Mouse (Mus musculus): Measurements from ENCODE around the gene Golgb1. TPM values are rescaled to one million over a fixed set of nuclear protein-coding genes. Genes with fewer than 3 reads are reported as not detected.
"Not testable (repeated sequence)": the region's sequence is repeated elsewhere in the genome, so short reads cannot be mapped to it uniquely, and the experiment has no call there.

Golgb1 gene
- total RNA-seq (2021): 10 to 100 TPM; 70.1 to 75.1 TPM
- long read RNA-seq, experiment 1, partial matches to known transcripts: 2 of 7 reads
- long read RNA-seq, experiment 1, other reads (novel, unspliced or antisense): 5 of 7 reads
- long read RNA-seq, experiment 2, partial matches to known transcripts: 13 of 25 reads
- long read RNA-seq, experiment 2, other reads (novel, unspliced or antisense): 10 of 25 reads

- peak; percentile 66 to 89 for DNase-seq (ENCODE audit: low spot score in 2 of 2)
Measured at GRCm38 (mm10) chr16:36874583-36875275, at the start of gene Golgb1, which contains the start of gene Eaf2. Gene Golgb1 (plus strand): TSS chr16:36875140. Gene Eaf2 (minus strand): TSS chr16:36875003.

DNA sequence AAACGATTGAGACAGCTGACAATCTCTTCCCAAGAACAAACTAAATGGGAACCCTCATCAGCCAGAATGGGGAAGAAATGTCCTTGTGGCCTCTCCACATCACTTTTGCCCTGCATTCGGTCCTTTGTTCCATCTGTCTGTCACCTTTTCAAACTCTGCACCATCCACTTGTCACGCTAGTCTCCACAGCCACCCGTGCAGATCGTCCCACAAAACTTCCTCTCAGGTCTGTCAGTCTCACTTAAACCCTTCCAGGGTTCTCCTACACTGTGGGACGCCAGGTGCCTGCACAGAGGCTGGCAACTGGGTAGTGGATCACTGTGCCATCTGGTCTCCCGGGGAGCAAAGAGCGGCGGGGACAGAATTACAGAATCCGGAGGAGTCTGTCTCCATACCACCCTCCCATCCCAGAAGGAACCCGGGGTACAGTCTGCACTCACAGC, 47.3 kb upstream of the Golgb1 start:
- DNase-seq (ENCODE audit: low spot score in 2 of 2): no peak

GRCm38 (mm10) chr16:36828054-36828786, 46.7 kb upstream of the Golgb1 start, which contains the start of gene Iqcb1:
Gene Iqcb1 (plus strand): TSS chr16:36828385.
- DNase-seq (ENCODE audit: low spot score in 2 of 2): peak; percentile 61 to 69

DNA sequence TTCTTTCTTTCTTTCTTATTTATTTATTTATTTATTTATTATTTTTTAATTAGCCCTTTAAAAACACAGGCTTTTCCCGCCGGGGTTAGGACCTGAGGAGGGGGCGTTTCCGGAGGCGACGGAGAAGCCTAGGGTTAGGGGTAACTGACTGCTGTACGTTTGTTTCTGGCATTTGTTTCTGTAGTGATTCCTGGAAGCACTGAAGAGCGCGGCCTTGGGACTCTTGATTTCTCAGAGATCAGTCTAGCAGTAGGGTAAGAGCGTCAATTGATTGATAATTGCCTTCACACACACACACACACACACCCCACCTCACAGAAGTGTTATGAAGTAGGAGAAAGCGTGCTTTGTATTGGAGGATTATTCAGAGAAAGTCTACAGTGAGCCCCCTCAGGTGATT, 46.1 kb upstream of the Golgb1 start:
- no peak for DNase-seq (ENCODE audit: low spot score in 2 of 2)

DNA sequence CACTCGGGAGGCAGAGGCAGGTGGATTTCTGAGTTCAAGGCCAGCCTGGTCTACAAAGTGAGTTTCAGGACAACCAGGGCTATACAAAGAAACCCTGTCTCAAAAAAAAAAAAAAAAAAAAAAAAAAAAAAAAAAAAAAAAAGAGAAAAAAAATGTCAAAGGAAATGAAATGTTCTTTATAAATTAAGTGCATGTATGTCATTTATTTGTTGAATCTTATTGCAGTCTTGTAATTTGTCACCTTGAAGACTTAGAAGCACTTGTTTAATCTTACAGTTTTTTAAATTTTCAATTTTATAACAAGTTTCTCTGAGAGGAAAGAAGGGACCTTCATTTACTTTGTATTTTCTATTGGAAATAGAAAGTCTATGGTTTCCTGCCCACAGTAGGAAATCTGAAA, 28.0 kb upstream of the Golgb1 start:
- DNase-seq (ENCODE audit: low spot score in 2 of 2): not testable (repeated sequence)

GRCm38 (mm10) chr16:36851202-36851601, 23.7 kb upstream of the Golgb1 start:
- DNase-seq (ENCODE audit: low spot score in 2 of 2): no peak

DNA sequence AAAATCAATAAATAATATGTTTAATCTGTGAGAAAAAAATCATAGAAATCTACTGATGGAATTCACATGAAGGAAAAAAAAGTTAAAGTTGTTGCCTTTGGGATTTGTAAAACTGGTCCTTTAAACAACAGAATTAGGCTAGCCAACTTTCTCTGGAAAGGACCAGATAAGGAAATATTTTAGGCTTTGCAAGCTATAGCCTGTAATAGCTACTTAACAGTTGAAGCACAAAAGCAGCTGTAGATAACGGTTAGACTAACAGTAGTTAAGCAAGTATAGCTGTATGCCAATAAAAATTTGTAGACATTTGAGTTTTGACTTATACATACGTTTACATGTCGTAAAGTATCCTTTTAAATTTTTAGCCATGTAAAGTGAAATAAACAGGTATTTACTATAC, 11.4 kb upstream of the Golgb1 start:
- no peak for DNase-seq (ENCODE audit: low spot score in 2 of 2)

DNA sequence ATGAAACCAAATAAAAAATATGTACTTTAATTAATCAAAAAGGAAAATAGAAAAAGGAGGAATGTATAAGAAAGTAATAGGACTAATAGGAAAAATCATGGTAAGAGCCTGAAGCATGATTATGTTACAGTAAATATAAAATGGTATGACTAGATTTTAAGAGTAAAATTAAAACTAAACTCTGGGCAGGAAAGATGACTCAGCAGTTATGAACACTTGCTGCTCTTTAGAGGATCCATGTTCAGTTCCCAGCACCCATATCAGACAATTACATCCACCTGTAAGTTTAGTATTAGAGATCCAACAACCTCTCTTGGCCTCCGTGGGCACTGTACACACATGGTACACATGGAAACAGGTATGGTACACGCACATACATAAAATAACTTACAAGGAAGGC, 5.5 kb upstream of the Golgb1 start:
- DNase-seq (ENCODE audit: low spot score in 2 of 2): no peak

DNA sequence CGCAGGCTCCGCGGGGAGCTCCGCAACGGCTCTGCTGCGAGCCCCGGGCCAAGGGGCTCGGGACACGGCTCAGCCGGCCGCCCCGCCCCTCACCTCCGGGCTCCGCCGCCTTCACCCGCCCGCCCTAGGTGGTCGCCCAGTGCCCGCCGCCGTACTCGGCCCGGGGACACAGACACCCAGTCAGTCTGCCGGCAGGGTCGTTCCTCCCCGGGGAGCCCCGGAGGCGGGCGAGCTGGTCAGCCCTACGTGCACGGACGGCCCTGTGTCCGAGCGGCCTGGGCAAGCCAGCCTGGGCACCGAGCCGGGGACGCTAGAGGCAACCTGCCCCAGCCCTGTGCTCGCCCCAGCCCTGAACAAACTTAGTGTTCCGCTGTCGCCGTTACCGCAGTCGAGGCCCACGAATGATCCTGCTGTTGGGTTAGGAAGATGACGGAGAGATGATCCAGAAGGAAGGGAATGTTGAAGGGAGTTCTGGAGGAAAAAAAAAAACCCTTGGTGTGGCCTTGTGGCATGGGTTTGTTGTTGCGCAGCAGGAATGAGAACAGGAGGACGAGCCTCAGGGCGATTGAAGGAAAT, 424 bp downstream of the Golgb1 start:
- peak in 1 of 2 experiments; percentile 50 for DNase-seq (ENCODE audit: low spot score in 2 of 2)

- no peak for DNase-seq (ENCODE audit: low spot score in 2 of 2)
Measured at GRCm38 (mm10) chr16:36877316-36877715, 2.4 kb downstream of the Golgb1 start.

DNA sequence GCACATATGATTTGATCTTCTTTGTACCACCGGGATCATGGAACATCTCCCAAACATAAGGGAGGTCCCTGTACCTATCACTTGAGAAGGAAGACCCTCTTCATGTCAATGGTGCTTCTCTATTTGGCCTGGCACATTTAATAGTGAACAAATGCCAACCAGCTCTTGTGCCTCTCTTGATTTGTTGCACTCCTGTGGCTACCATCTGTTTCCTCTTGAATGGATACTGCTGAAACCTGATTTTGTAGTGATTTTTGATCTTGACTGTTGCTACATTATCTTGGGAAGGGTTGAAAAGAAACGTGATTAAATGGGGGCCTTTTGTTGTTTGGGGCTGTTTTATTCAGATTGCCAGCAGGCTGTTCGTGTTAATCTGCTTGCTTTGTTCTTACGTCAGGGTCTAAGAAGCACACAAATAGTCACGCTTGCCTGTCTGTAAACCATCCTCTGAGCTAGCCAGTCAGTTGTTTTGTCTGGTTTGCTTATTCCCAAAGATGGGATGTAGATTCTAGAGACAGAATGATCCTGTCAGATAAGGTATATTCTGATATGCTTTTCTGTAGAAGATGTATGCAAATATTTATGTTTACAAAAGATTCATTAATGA, 7.9 kb downstream of the Golgb1 start:
- no peak for DNase-seq (ENCODE audit: low spot score in 2 of 2)

- DNase-seq (ENCODE audit: low spot score in 2 of 2): no peak
Measured at GRCm38 (mm10) chr16:36884881-36885280, 9.9 kb downstream of the Golgb1 start.

DNA sequence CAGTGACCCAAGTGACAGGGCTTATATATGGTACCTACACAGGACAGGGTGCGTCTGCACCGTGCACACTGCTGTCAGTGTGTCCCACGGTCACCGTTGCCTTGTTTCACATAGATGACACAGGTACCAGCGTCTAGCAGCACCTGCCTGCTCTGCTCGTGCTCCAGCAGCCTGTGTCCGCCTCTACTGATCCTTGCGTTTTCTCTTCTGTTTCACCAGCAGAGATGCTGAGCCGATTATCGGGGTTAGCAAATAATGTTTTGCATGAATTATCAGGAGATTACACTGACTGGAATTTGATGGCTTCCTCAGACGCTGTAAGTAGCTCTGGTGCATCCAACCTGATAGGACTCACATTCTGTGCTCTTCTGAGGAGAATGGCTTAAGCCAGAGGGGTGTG, 11.0 kb downstream of the Golgb1 start:
- no peak for DNase-seq (ENCODE audit: low spot score in 2 of 2)

- DNase-seq (ENCODE audit: low spot score in 2 of 2): no peak
Measured at GRCm38 (mm10) chr16:36887546-36887945, 12.6 kb downstream of the Golgb1 start.

DNA sequence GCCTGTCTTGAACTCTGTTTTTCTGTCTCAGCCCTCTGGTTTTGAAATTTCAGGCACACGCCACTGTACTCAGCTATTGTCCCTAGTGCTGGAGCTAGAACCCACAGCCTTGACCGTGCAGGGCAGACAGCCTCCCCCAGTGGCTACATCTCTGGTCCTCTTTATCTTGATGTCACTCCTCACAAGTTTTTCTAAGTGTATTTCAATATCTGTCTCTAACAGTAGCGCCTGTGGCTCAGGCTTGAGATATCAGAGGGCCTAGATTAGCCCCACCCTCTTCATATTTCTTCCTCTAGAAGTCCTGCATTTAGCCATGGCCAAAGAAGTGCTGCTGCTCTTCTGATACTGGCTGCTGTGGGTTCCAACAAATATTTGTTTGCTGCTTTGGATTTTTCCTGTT, 15.6 kb downstream of the Golgb1 start:
- DNase-seq (ENCODE audit: low spot score in 2 of 2): no peak

GRCm38 (mm10) chr16:36891415-36891814, 16.5 kb downstream of the Golgb1 start:
- DNase-seq (ENCODE audit: low spot score in 2 of 2): no peak

- no peak for DNase-seq (ENCODE audit: low spot score in 2 of 2)
Measured at GRCm38 (mm10) chr16:36893317-36893716, 18.4 kb downstream of the Golgb1 start.

DNA sequence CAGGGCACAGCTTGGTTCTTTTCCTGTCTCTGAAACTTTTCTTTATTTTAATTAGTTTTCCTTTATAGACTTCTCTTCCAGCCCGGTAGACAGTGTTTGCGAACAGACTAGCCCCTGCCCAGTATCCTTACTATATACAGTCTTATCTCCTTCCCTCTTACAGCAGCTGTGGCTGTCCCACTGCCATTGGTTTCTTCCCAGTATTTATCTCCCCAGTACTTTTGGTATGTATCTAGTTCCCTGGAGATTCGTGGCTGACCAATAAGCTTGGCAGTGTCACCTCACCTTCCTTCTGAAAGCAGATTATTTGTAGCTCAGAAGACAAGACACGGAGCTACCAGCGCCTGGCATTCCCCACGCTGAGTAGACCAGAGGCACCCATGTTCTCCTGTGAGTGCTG, 21.8 kb downstream of the Golgb1 start:
- no peak for DNase-seq (ENCODE audit: low spot score in 2 of 2)

GRCm38 (mm10) chr16:36903156-36903555, 28.2 kb downstream of the Golgb1 start:
- no peak for DNase-seq (ENCODE audit: low spot score in 2 of 2)

DNA sequence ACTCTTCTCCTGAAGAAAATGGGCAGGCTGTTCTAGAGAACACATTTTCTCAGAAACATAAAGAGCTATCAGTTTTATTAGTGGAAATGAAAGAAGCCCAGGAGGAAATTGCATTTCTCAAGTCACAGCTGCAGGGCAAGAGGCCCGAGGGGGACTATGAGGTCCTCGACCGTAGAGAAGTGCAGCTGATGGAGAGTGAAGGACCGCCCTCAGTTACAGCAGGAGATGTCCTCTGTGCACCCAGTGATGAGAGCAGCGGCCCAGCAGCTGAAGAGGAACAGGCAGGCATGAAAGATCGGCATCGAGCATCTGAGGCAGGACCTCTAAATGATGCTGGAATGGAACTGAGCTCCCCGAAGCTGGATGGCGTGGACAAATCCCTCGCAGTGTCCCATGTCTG, 37.0 kb downstream of the Golgb1 start:
- DNase-seq (ENCODE audit: low spot score in 2 of 2): no peak

DNA sequence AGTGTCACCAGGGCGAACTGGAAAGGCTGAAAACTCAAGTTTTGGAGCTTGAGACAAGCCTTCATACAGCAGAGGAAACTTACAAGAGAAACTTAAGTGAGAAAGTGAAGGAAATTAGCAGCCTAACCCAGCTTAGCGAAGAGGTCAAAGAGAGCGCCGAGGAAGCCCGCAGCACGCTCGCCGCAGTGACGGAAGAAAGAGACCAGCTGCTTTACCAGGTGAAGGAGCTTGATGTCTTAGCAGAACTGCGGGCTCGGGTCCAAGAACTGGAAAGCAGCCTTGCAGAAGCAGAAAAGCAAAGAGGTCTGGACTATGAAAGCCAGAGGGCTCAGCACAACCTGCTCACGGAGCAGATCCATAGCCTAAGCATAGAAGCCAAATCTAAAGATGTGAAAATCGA, 37.4 kb downstream of the Golgb1 start:
- DNase-seq (ENCODE audit: low spot score in 2 of 2): no peak
